Mouse (Mus musculus) embryonic fibroblast, embryonic 13.5 days (primary cell): ENCODE measurements around the gene Adora1. TPM values are rescaled to one million over a fixed set of nuclear protein-coding genes. Genes with fewer than 3 reads are reported as not detected.
A peak's percentile ranks its signal among the peaks of the same experiment; 100 is the strongest.

Source experiments
- H3K27ac ChIP-seq: 2 replicates; pipeline ENCODE4 v1.5.1; 2012; ENCODE audit warnings: low read length, control low read depth, inconsistent platforms; ENCODE audit not compliant: insufficient read depth
- H3K4me1 ChIP-seq: 2 replicates; pipeline ENCODE4 v1.6.1; 2011; ENCODE audit warnings: low read length; ENCODE audit not compliant: control insufficient read depth, insufficient read depth
- H3K4me3 ChIP-seq: 2 replicates; pipeline ENCODE4 v1.5.1; 2011; ENCODE audit warnings: mild to moderate bottlenecking, control low read depth, low read length; ENCODE audit not compliant: insufficient read depth
- CTCF ChIP-seq: IDR thresholded peaks from 2 replicates; pipeline ENCODE4 v1.5.1; 2011; ENCODE audit warnings: mild to moderate bottlenecking, control low read depth, low read length, moderate library complexity, borderline replicate concordance; ENCODE audit not compliant: insufficient read depth
- POLR2A ChIP-seq: IDR thresholded peaks from 2 replicates; pipeline ENCODE4 v1.6.1; 2011; ENCODE audit warnings: low read depth, mild to moderate bottlenecking, control low read depth, low read length, moderate library complexity
- polyA plus RNA-seq: library from polyadenylated mRNA; stranded (reverse); fragments of >200 nt; gene quantifications from 2 replicates; pipeline ENCODE4 v1.2.4, GENCODE M21; 2011; ENCODE audit warnings: low read depth; ENCODE audit not compliant: missing spikeins, insufficient read length

Gene Adora1
- polyA plus RNA-seq, 1 experiment: 0.79 TPM

DNA sequence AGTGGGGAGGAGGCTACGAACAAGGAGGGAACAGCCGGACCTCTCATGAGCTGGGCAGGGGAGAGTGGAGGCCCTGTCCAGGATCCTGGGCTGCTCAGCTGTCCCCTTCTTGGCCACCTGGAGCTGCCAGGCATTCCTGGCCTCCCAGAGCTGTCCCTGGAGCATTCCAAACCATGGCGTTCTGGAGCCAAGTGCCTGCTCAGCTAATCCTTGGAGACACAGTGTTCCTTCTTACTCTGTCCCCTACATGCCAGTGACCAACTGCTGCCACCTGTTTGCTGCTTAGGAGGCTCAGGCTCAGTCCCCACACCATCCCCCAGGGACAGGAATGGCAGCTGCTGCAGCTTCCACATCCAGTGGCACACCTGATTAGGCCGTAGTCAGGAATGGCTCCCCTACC is 39.3 kb downstream of the Adora1 start:
- no peak for TF ChIP-seq CTCF
- no peak for TF ChIP-seq POLR2A
- peaks cover 15% of the 10 kb centered on the region for H3K4me1 ChIP-seq
- H3K4me3 ChIP-seq: no peak overlapping the region
- H3K27ac ChIP-seq: no peak overlapping the region

DNA sequence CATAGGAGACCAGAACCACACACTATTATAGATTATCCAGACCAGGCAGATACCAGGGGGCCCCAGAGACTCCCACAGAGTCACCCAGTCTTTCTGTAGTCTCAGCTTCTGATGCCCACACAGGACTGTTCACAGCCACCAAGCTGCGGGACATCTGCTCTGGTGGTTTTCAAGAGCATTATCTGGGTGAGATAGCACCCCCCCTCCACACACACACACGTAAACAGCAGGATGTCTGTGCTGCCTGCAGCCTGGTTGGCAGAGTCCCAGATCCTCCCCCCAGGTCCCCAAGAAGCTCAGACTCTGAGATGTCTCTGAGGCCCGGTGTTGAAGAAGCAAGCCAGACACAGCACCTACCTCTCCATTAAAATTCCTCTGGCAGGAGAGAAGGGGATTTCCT is 39.7 kb downstream of the Adora1 start:
- no peak overlapping the region for H3K27ac ChIP-seq
- H3K4me3 ChIP-seq: no peak overlapping the region
- TF ChIP-seq CTCF (no peak), POLR2A (no peak)
- peaks cover 15% of the 10 kb centered on the region for H3K4me1 ChIP-seq

DNA sequence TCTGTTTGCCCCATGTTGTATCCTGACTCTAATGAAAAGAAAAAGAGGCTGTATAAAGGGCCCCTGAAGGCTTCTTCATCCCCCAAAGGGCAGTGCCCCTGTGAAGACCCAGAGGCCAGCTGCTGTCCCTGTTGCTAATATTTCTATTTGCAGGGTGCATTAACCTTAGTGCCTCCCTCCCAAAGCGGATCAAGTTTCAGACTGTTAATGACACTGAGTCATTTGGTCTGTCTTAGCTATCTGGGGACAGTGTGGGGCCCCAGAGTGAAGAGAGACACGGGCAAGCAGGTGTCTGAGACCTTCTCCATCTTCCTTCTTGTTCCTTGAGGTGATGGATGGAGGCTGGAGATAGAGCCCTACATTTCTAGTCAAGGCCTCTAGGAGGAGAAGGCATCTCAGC is 40.1 kb downstream of the Adora1 start:
- Histone ChIP-seq H3K4me3 (no peak overlapping the region), H3K4me1 (peaks cover 15% of the 10 kb centered on the region), H3K27ac (no peak overlapping the region)
- TF ChIP-seq CTCF (no peak), POLR2A (no peak)

DNA sequence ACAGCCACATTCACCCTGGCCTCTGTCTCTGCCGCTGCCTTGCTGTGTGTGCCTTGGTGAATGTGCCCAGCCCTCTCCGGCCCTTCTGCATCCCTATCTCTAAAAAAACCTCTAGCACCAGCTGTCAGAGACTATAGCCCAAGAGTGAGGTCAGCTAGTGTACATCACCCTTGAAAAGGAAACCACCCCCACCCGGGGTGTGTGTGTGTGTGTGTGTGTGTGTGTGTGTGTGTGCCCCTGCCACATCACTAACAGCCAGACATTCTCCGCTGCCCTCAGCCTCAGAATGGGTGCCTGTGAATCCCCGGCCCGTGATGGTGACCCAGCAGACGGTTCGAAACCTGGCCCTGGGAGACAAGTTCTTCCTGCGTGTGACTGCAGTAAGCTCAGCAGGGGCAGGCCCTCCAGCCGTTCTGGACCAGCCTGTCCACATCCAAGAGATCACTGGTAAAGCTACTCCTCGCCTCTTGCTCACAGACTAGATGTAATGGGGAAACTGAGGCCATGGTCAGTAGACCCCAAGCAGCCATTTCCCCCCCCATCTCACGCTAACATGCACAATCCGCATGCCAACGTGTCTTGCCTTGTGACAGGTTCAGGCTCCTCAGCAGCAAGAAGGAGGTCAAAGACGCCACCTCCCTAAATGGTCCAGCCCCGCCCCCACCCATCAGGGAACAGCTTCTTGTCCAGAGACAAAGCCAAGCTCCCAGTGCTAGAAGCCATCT is 40.8 kb downstream of the Adora1 start:
- TF ChIP-seq CTCF (no peak), POLR2A (no peak)
- Histone ChIP-seq H3K27ac (no peak overlapping the region), H3K4me3 (no peak overlapping the region), H3K4me1 (peaks cover 15% of the 10 kb centered on the region)

DNA sequence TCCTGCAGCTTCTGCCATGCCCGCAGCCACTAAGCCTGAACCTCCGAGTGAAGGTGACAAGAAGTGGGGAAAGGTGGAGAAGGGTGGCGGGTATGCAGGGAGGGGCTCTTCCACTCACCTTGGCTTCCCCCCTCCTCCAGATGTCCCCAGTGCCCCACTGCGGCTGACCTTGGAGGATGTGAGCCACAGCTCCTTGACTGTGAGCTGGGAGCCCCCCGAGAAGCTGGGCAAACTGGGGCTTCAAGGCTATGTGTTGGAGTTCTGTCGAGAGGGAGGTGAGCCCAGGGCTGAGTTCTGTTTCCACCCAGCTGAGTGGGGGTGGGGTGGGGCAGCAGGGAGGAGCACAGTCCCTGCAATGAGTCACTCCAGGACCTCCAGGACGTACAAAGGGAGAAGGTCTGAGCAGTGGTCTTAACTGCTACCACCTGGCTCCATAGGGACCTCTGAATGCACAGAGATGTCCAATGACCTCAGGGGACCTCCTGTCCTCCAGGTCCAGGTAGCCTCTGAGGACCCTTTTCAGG is 41.5 kb downstream of the Adora1 start:
- H3K27ac ChIP-seq: no peak overlapping the region
- H3K4me3 ChIP-seq: no peak overlapping the region
- peaks cover 15% of the 10 kb centered on the region for H3K4me1 ChIP-seq
- TF ChIP-seq CTCF (no peak), POLR2A (no peak)

DNA sequence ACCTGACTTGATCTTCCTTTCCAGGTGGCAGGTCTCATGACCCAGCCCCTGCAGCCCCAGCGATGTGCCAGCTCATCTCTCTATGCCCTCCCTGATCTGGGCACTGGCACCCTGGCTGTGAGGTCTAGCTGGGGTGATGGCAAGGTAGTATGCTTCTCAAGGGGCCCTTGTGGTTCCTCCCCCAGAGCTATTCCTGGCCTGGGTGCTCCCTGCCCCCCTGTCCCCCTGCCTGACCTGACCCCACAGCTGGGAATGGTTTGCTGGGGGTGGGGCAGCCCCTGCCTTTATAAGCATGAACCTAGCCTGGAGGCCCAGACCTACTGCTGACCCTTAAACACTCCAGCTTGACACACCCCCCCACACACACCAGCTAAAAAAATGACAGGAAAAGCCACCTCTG is 42.1 kb downstream of the Adora1 start, which contains the start of gene Mybph:
Gene Mybph (plus strand): TSS at position 323 of the 400 bp plus-strand sequence.
- TF ChIP-seq CTCF (no peak), POLR2A (no peak)
- no peak within 1 kb of the TSS for H3K4me3 ChIP-seq
- H3K4me1 ChIP-seq: peaks cover 15% of the 10 kb centered on the region
- peak within 1 kb of the TSS; percentile 78 for H3K27ac ChIP-seq

DNA sequence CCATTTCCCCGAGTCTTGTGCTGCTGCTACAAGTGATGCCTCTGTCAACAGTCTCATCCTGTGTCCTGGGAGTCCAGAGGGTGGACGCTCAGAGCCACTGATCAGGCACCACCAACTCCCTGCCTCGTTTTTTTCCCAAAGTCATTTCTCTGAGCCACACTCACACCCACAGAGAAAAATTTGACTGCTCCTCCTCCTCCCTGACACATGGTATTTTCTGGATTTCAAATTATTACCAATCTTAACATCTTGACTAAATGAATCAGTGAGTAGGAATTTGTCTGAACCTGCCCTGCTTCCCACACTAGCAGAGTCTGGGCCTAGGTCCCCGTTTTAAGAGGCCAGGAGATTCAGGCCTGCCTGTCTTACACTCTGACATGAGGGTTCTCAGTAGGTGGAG is 43.2 kb downstream of the Adora1 start:
- TF ChIP-seq POLR2A (no peak), CTCF (no peak)
- no peak overlapping the region for H3K4me3 ChIP-seq
- peaks cover 15% of the 10 kb centered on the region for H3K4me1 ChIP-seq
- H3K27ac ChIP-seq: peak overlapping the region; percentile 78

DNA sequence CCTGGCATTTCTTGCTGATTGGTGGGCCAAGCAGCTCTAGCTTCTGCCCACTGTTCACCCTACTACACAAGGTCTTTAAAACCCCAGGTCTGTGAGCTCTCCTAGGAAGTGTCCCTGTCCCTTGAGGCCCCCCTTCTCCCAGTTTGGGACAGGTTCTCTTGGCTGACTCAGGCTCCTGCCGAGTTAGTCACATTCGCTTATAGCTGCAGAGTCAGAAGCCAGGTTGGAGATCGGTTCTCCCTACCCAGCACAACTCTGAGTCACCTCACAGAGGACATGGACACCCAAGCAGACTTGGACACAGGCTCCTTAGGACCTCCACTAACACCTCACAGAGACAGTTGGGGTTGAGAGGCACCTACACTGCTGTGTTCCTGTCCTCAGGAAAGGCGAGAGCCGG is 44.0 kb downstream of the Adora1 start:
- TF ChIP-seq CTCF (no peak), POLR2A (no peak)
- Histone ChIP-seq H3K27ac (peak overlapping the region; percentile 43; the same call in 1 of the 2 replicates), H3K4me1 (peaks cover 15% of the 10 kb centered on the region), H3K4me3 (no peak overlapping the region)

DNA sequence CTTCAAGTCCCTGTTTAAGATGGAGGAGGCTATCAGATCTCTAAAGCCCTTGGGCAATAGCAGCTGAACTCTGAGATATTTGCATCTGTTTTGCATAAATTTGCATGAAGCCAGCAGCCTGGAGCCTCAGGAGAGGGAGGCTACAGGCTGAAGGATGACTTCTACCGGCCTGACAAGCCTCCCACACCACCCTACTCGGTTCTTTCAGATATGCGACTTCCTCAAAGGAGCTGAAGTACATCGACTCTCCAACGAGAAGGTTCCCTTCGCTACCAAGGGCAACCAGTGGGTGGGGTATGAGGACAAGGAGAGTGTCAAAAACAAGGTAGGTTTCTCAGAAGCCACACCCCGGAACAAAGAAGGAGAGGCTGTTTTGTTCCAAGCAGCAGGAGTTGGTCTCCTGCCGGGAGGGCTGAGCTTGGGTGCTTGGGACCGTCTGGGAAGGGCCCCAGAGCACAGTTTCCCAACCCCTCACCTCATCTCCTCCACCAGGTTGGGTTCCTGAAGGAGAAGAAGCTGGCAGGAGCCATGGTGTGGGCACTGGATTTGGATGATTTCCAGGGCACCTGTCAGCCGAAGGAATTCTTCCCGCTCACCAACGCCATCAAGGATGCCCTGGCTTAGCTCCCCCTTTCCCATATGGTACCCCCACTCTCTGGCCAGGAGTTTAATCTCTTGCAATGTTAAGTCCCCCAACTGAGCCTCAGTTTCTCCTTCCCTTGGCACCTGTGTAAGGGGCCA is 46.1 kb downstream of the Adora1 start:
- TF ChIP-seq POLR2A (no peak), CTCF (no peak)
- Histone ChIP-seq H3K4me3 (no peak overlapping the region), H3K4me1 (peaks cover 11% of the 10 kb centered on the region; the same call in 1 of the 2 replicates), H3K27ac (no peak overlapping the region)

DNA sequence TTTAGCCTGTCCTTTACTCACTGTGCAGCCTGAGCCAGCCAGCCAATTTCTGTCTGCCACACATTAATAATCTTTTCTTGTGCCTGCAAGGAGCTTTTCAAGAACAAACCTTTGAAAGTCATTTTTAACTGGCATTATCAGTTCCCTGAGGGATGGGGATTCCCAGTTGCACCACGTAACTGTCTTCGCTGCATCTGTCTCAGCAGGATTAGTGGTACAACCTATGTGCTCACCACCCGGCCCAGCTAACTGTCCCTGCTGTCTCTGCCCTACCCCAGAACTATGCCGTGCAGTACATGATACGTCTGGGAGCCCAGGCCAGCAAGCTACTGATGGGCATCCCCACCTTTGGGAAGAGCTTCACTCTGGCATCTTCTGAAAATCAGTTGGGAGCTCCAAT is 47.0 kb downstream of the Adora1 start:
- TF ChIP-seq POLR2A (no peak), CTCF (no peak)
- H3K4me1 ChIP-seq: peaks cover 11% of the 10 kb centered on the region; the same call in 1 of the 2 replicates
- no peak overlapping the region for H3K27ac ChIP-seq
- no peak overlapping the region for H3K4me3 ChIP-seq
